21 mouse cellular contexts compared by ENCODE assay signal in genomic region chr13:28699490-28700032, GRCm38 (mm10).
DNase-seq lines count a peak whose midpoint lies in the region; ATAC-seq and TF ChIP-seq lines count a peak whose summit lies in the region.
"Had no signal": no experiment of that assay in that cellular context is flagged by ENCODE, and none has a peak within 500 bp of the region (broad histone marks: within the 10 kb centered on the region; RNA-seq: fewer than 3 reads in every experiment).

No protein-coding gene starts in this region.

- H3K9me3 ChIP-seq in embryonic facial prominence, embryonic 13.5 days: no peaks in the 10 kb centered on the region
- H3K9me3 ChIP-seq in embryonic facial prominence, embryonic 10.5 days: no peaks in the 10 kb centered on the region
- no peaks in the 10 kb centered on the region for H3K9me3 ChIP-seq in intestine, embryonic 14.5 days (ENCODE audit: control insufficient read depth, low read length)
- H3K9me3 ChIP-seq in intestine, embryonic 16.5 days (ENCODE audit: control insufficient read depth, low read length): no peaks in the 10 kb centered on the region
- H3K9me3 ChIP-seq in midbrain, embryonic 13.5 days: no peaks in the 10 kb centered on the region
- H3K9me3 ChIP-seq in midbrain, embryonic 11.5 days (ENCODE audit: control insufficient read depth, low read length): no peaks in the 10 kb centered on the region
- no peaks in the 10 kb centered on the region for H3K9me3 ChIP-seq in stomach, postnatal 0 days (ENCODE audit: control insufficient read depth, low read length)
- H3K9me3 ChIP-seq: forebrain, embryonic 10.5 days; G1E; heart, embryonic 12.5 days had no signal

- no peak for DNase-seq in embryonic facial prominence, embryonic 10.5 days (ENCODE audit: low spot score)
- DNase-seq in intestine, embryonic 14.5 days (ENCODE audit: low spot score): no peak
- no peak for DNase-seq in midbrain, embryonic 11.5 days (ENCODE audit: low spot score, missing footprints)
- DNase-seq in stomach, postnatal 0 days (ENCODE audit: low spot score): no peak
- no peak for DNase-seq in retina, embryonic 14.5 days (ENCODE audit: low spot score)
- DNase-seq: adrenal gland, adult 8-10 months; adrenal gland, postnatal 36 days; B cell, adult 2 months; cerebellum, adult 2 months; cerebellum, postnatal 10 days; gastrocnemius, adult 2 months; gastrocnemius, postnatal 36 days; heart, adult 2 months had no signal

- 89% methylated on average over 4 of the region's 4 CpGs for WGBS in embryonic facial prominence, embryonic 13.5 days
- 91% methylated on average over 4 of the region's 4 CpGs for WGBS in embryonic facial prominence, embryonic 10.5 days
- 90% methylated on average over 4 of the region's 4 CpGs for whole genome bisulfite sequencing in intestine, embryonic 14.5 days
- WGBS in intestine, embryonic 16.5 days: 91% methylated on average over 4 of the region's 4 CpGs
- WGBS in midbrain, embryonic 13.5 days: 86% methylated on average over 4 of the region's 4 CpGs
- WGBS in midbrain, embryonic 11.5 days: 79% methylated on average over 4 of the region's 4 CpGs
- 76% methylated on average over 4 of the region's 4 CpGs for WGBS in stomach, postnatal 0 days

- TF ChIP-seq EP300 in stomach, postnatal 0 days (optimal IDR thresholded peaks at IDR 0.05): no peak

- peaks cover 41% of the 10 kb centered on the region for H3K4me1 ChIP-seq in embryonic facial prominence, embryonic 13.5 days
- peaks cover 39% of the 10 kb centered on the region for H3K4me1 ChIP-seq in embryonic facial prominence, embryonic 10.5 days
- 0 out of 2 replicates have a peak, but pooled peaks cover 9% of the 10 kb centered on the region for H3K4me1 ChIP-seq in intestine, embryonic 14.5 days (replicated peaks; ENCODE audit: control insufficient read depth, insufficient read depth, low read length)
- H3K4me1 ChIP-seq in intestine, embryonic 16.5 days (ENCODE audit: control insufficient read depth, insufficient read depth, low read length): no peaks in the 10 kb centered on the region
- H3K4me1 ChIP-seq in midbrain, embryonic 13.5 days (replicated peaks): peaks cover 29% of the 10 kb centered on the region
- peaks cover 11% of the 10 kb centered on the region for H3K4me1 ChIP-seq in midbrain, embryonic 11.5 days (ENCODE audit: control insufficient read depth, insufficient read depth, low read length)
- no peaks in the 10 kb centered on the region for H3K4me1 ChIP-seq in stomach, postnatal 0 days (replicated peaks; ENCODE audit: control insufficient read depth, insufficient read depth)

- H3K36me3 ChIP-seq in embryonic facial prominence, embryonic 13.5 days: no peaks in the 10 kb centered on the region
- no peaks in the 10 kb centered on the region for H3K36me3 ChIP-seq in embryonic facial prominence, embryonic 10.5 days (replicated peaks)
- H3K36me3 ChIP-seq in intestine, embryonic 14.5 days (ENCODE audit: control insufficient read depth, insufficient read depth, low read length): no peaks in the 10 kb centered on the region
- no peaks in the 10 kb centered on the region for H3K36me3 ChIP-seq in intestine, embryonic 16.5 days (ENCODE audit: control insufficient read depth, insufficient read depth, low read length)
- no peaks in the 10 kb centered on the region for H3K36me3 ChIP-seq in midbrain, embryonic 13.5 days
- no peaks in the 10 kb centered on the region for H3K36me3 ChIP-seq in midbrain, embryonic 11.5 days (ENCODE audit: control insufficient read depth, insufficient read depth, low read length)
- H3K36me3 ChIP-seq in stomach, postnatal 0 days (ENCODE audit: control insufficient read depth, insufficient read depth, low read length): no peaks in the 10 kb centered on the region
- H3K36me3 ChIP-seq: forebrain, embryonic 10.5 days; G1E; heart, embryonic 12.5 days had no signal

- no peaks in the 10 kb centered on the region for H3K27me3 ChIP-seq in embryonic facial prominence, embryonic 13.5 days
- no peaks in the 10 kb centered on the region for H3K27me3 ChIP-seq in embryonic facial prominence, embryonic 10.5 days (replicated peaks; ENCODE audit: low read depth, poor library complexity, severe bottlenecking)
- H3K27me3 ChIP-seq in intestine, embryonic 14.5 days (replicated peaks; ENCODE audit: control insufficient read depth, insufficient read depth, low read length): no peaks in the 10 kb centered on the region
- H3K27me3 ChIP-seq in intestine, embryonic 16.5 days (replicated peaks; ENCODE audit: control insufficient read depth, insufficient read depth, low read length): no peaks in the 10 kb centered on the region
- no peaks in the 10 kb centered on the region for H3K27me3 ChIP-seq in midbrain, embryonic 13.5 days
- no peaks in the 10 kb centered on the region for H3K27me3 ChIP-seq in midbrain, embryonic 11.5 days (ENCODE audit: control insufficient read depth, insufficient read depth, low read length)
- no peaks in the 10 kb centered on the region for H3K27me3 ChIP-seq in stomach, postnatal 0 days (ENCODE audit: control insufficient read depth, insufficient read depth, low read length)
- H3K27me3 ChIP-seq: heart, embryonic 12.5 days had no signal

- 0 out of 2 replicates have a peak overlapping the region, but pooled peaks have one; percentile 5 for H3K27ac ChIP-seq in embryonic facial prominence, embryonic 13.5 days
- H3K27ac ChIP-seq in embryonic facial prominence, embryonic 10.5 days (replicated peaks): no peak overlapping the region
- no peak overlapping the region for H3K27ac ChIP-seq in intestine, embryonic 14.5 days (ENCODE audit: low read depth)
- H3K27ac ChIP-seq in intestine, embryonic 16.5 days (ENCODE audit: low read length): no peak overlapping the region
- no peak overlapping the region for H3K27ac ChIP-seq in midbrain, embryonic 13.5 days
- no peak overlapping the region for H3K27ac ChIP-seq in midbrain, embryonic 11.5 days (ENCODE audit: low read depth, low read length)
- no peak overlapping the region for H3K27ac ChIP-seq in stomach, postnatal 0 days (replicated peaks)
- H3K27ac ChIP-seq: forebrain, embryonic 10.5 days; gastrocnemius, adult 2 months; heart, adult 2 months had no signal

- ATAC-seq in embryonic facial prominence, embryonic 13.5 days (ENCODE audit: insufficient number of reproducible peaks, insufficient read depth, low FRiP score, low TSS enrichment, low read depth): no peak
- peak; percentile 36; the same call in 1 of the 2 replicates for ATAC-seq in intestine, embryonic 14.5 days (replicated peaks; ENCODE audit: low FRiP score, low TSS enrichment, low read depth)
- no peak for ATAC-seq in intestine, embryonic 16.5 days
- ATAC-seq in midbrain, embryonic 13.5 days: 0 out of 2 replicates have a peak, but pooled peaks have one; percentile 30
- ATAC-seq in midbrain, embryonic 11.5 days (ENCODE audit: low FRiP score): no peak
- peak; percentile 45; the same call in 1 of the 2 replicates for ATAC-seq in stomach, postnatal 0 days (ENCODE audit: low FRiP score, low TSS enrichment)
- ATAC-seq: CD4-positive, CD25-positive, alpha-beta regulatory T cell, adult 4 months; forebrain, embryonic 14.5 days had no signal

- no peak overlapping the region for H3K9ac ChIP-seq in embryonic facial prominence, embryonic 13.5 days
- no peak overlapping the region for H3K9ac ChIP-seq in intestine, embryonic 14.5 days (ENCODE audit: low read length)
- no peak overlapping the region for H3K9ac ChIP-seq in intestine, embryonic 16.5 days (ENCODE audit: low read depth, low read length)
- no peak overlapping the region for H3K9ac ChIP-seq in midbrain, embryonic 13.5 days (replicated peaks)
- no peak overlapping the region for H3K9ac ChIP-seq in midbrain, embryonic 11.5 days (ENCODE audit: low read length)
- no peak overlapping the region for H3K9ac ChIP-seq in stomach, postnatal 0 days (ENCODE audit: low read length)
- H3K9ac ChIP-seq: heart, embryonic 12.5 days had no signal

- no peak for TF ChIP-seq CTCF in stomach, postnatal 0 days (IDR thresholded peaks at IDR 0.05; ENCODE audit: low read depth)

- H3K4me2 ChIP-seq in embryonic facial prominence, embryonic 13.5 days: no peak overlapping the region
- no peak overlapping the region for H3K4me2 ChIP-seq in intestine, embryonic 14.5 days (ENCODE audit: low read length)
- no peak overlapping the region for H3K4me2 ChIP-seq in intestine, embryonic 16.5 days (ENCODE audit: low read depth, low read length)
- no peak overlapping the region for H3K4me2 ChIP-seq in midbrain, embryonic 13.5 days (replicated peaks)
- no peak overlapping the region for H3K4me2 ChIP-seq in midbrain, embryonic 11.5 days
- no peak overlapping the region for H3K4me2 ChIP-seq in stomach, postnatal 0 days (replicated peaks; ENCODE audit: low read depth)
- H3K4me2 ChIP-seq: heart, embryonic 12.5 days had no signal

- no peak overlapping the region for H3K4me3 ChIP-seq in embryonic facial prominence, embryonic 13.5 days
- no peak overlapping the region for H3K4me3 ChIP-seq in embryonic facial prominence, embryonic 10.5 days
- H3K4me3 ChIP-seq in intestine, embryonic 14.5 days (ENCODE audit: low read depth, low read length): no peak overlapping the region
- H3K4me3 ChIP-seq in intestine, embryonic 16.5 days (ENCODE audit: low read length): no peak overlapping the region
- no peak overlapping the region for H3K4me3 ChIP-seq in midbrain, embryonic 13.5 days (replicated peaks)
- no peak overlapping the region for H3K4me3 ChIP-seq in midbrain, embryonic 11.5 days (ENCODE audit: low read depth, low read length)
- no peak overlapping the region for H3K4me3 ChIP-seq in stomach, postnatal 0 days (ENCODE audit: low read depth, low read length)
- H3K4me3 ChIP-seq: forebrain, embryonic 10.5 days; gastrocnemius, adult 2 months; heart, adult 2 months; heart, embryonic 12.5 days had no signal

Comparison
In these comparisons a context has a peak if more than half of its experiments do, and no peak if none do; other contexts are left out.
1. ATAC-seq: peak in intestine, embryonic 14.5 days (single experiment), midbrain, embryonic 13.5 days (single experiment) and stomach, postnatal 0 days (single experiment); none in embryonic facial prominence, embryonic 13.5 days (single experiment), intestine, embryonic 16.5 days (single experiment) and midbrain, embryonic 11.5 days (single experiment).